Mouse (Mus musculus) retina, embryonic 14.5 days (tissue): ENCODE results near the gene Kdm4c.
"Not testable (repeated sequence)": the region's sequence is repeated elsewhere in the genome, so short reads cannot be mapped to it uniquely, and the experiment has no call there.

Experiments used
- DNase-seq: peaks from one replicate; pipeline ENCODE4 v3.0.0-alpha.2; 2015; ENCODE audit warnings: low spot score

Gene Kdm4c

DNA sequence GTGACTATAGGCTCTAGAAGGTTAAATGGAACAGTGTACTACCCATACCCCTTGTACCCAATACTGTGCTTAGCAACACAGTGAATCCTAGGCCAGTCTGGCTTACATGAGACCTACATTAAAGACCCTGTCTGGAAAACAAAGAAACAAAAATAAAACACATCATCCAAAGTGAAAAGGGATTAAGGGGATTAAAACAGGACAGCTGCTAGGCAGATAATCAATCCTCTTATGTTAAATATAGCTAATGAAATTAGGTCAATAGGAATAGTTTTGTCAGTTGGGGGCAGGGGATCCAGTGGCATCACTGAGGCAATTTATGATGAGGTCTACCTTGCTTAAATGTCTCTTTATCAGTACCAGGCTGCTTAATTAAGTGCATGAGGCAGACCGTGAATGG is at the start of gene Kdm4c:
Gene Kdm4c, plus strand, starts transcription at position 322 of the 400 bp plus-strand sequence.
- no peak for DNase-seq

DNA sequence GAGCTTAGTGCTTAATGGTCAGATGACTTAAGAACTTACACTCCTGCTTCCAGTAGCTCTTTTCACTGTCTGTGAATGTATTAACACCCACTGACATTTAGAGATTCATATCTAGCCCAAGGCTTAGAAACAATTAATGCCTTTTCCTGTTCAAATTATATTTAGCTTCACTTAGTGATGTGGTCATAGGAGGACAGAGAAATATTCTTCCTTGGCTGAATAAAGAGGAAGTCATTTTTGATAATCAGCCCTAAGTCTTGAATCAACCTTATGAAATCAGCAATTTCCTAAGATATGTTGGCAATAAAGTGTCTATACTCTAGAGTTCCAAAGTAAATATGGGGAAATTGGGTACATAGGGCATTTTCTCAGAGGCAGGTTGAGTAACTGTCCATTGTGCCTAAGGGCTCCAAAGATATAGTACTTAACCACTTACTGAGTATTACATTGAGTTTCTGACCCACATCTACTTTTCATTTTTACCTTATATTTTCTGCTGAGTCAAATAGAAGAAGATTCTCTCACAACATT is 41.0 kb upstream of the Kdm4c start:
- no peak for DNase-seq

DNA sequence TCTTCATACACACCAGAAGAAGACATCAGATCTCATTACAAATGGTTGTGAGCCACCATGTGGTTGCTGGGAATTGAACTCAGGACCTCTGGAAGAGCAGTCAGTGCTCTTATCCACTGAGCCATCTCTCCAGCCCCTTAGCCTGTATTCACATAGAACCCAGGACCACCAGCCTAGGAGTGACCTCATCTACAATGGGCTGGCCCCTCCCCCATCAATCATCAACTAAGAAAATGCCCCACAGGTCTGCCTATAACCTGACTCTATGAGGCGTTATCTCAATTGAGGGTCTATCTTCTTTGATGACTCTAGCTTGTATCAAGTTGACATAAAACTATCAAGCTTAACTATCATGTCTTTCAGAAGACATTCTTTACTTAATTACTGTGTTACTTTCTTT is 20.5 kb upstream of the Kdm4c start:
- DNase-seq, result not testable (repeated sequence)

DNA sequence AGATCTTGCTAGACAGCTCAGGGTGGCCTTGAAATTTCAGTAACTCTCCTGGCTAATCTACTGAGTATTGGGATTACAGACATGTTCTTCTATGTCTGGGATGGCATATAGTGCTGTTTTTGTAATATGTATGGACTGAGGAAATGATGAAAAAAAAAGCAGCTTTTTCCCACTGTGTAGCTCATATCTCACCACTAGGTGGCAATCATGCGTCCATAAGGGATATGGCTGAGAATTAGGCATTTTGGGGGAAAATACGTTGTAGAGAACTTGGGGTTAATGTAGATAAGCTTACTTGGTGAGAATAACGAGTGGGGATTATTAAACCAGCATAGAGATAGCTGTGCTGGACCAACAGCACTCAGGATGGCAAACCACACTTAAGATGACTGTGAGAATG is 19.9 kb upstream of the Kdm4c start:
- peak; percentile 50 for DNase-seq

DNA sequence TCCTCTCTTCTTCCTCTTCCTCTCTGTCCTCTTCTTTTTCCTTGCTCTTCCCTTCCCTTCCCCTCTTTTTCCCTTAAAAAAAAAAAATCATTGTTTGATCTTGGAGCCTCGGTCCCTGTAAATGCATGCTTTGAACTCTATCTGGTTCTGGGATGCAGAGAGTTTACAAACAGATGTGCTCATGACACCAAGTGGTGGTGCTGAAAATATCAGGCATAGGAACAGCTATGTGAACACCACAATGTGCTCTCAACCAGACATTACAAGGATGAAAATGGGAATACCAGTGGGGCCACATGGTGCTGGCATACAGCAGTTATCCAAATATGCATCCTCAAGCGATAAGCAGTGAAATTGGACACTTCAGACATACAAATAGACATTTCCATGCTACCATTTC is 18.1 kb upstream of the Kdm4c start:
- no peak for DNase-seq

DNA sequence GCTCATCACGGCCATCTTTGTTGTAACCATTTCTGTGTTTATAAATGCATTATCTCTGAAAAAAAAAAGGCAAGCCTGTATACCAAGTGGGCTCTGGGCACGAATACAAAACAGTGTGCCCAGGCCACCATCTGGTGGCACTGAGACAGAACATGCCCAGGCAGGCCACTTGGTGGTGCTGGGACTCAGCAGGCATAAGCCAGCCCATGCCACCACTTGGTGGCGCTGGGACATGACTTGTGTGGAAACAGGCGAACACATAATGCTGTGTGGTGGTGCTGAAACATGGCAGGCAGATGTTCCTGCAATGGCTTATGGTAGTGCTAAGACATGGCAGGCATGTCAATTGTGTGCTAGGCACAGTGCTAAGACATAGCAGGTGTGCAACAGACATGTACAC is 11.3 kb upstream of the Kdm4c start:
- DNase-seq, result peak; percentile 24

DNA sequence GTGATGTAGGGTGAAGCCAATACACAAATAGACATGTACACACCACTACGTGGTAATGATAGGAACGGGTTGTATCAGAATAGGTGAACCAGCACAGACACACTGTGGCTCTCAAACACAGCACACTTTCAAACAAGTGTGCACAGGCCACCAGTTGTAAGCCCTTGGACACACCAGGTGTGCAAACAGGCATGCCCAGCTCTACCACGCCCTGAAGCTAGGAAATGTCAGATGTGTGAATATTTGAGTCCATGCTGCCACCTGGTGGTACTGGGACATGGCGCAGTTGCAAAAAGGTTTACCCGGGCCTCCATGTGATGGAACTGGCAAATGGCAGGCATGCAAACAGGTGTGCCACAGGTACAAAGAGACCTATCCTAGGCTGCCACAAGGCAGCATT is 10.9 kb upstream of the Kdm4c start:
- DNase-seq, result peak; percentile 71

DNA sequence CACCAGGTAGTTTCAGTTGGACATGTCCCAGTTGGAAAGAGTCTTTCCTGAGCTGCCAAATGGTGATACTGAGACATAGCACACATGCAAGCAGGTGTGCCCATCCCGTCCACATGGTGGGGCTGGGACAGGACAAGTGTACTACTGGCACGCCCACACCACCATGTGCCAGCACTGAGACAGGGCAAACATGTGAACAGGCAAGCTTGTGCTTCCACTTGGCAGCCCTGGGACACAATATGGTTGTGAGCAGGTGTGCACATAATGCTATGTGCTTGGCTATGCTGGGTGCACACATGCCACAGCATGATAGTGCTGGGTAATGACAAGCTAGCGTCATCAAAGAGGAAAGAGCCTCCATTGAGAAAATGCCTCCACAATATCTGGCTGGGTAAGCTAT is 8.8 kb upstream of the Kdm4c start:
- DNase-seq, result no peak

DNA sequence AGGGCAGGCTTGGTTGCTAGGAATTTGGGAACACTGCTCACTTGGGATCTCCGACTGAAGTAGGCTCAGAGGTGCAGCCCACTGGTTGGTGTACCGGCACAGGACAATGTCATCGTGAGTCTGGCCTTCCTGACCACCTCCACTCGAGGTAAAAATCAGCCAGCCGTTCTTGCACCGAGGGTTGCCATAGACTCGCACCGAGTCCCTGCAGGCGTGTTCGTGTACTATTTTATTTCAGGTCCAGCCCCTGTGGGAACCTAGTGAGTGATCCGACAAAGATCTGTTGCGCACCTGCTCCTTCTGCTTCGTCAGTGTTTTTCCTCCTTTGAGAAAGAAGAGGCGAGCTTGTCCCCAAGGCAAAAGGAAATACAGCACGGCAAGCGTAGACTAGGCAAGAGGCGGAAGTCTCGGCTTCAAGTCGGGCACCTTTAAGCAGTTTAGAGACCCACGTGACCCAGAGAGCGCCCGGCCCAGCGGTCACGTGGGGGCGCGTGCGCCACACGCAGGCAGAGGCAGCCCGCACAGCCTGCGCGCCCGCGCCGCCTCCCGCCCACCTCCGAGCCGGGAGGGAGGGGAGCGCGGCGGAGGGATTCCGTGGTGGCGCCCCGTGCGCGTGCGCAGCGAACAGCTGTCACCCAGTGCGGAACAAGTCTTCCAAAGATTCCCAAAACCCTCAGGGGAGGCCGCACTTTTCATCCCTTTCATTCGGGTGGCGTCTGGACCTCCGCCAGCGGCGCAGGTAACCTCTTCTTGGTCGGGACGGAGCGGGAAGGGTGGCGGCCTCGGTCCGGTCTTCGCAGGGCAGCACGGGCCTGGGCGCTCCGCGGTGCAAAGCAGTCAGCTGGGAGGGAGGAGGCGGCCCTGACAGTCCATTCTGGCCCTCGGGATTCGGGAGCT is 9.3 kb downstream of the Kdm4c start:
- peak; percentile 96 for DNase-seq

DNA sequence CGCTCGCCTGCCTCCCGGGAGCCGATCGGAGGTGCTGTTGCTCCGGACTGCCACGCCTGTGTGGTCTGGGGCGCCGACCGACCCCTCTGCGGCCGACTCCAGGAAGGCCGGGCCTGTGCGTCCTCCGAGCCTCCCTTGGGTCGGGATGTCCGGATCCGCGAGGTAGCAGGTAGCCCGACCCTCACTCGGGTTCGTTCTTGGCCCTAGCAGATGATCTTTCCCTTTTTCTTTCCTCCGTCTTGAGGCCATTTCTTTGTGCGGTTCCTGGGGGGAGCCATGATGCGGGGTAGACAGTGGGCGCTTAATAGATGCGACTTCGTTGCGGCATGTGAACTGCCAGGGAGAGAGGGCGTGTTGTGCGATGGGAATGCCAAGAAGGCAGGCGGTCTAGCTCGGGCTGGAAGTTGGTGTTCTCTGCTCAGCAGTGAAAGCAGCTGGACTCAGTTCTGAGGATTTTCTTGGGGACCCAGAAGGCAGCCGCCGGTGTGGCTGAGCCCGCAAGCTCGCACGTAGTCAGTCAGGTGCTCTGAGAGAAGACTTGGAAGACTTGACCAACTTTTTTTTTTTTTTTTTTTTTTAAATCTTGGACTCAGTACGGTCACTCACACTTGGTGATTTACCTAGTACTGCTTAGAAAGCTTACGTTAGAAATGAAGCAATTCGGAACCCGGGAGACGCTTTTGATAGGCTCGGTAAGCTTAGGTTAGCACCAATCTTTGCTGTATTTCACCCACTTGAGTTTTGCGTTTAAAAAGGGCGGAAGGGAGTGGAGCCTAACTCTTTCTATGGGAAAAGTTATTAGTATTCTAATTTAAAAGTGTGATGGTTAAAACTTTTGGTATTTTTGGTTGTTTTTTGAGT is 10.2 kb downstream of the Kdm4c start:
- no peak for DNase-seq

DNA sequence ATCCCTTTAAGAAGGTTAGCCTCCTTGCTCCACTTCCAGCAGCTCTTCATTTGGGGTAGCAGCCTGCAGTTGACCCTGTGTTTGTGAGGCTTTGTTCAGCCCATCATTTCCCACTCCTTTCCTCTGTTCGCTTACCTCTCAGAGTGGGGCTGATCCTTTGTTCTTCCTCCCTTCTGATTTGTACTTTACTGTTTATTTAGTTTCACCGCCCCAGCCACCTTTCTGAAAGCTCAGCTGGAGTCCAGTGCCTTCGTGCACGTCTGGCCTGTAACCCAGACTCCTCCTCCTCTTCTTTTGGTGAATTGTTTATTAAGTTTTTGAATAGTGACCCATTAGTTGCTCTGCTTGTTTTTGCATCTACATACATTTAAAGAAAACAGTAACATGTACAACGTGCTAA is 15.6 kb downstream of the Kdm4c start:
- DNase-seq, result no peak

DNA sequence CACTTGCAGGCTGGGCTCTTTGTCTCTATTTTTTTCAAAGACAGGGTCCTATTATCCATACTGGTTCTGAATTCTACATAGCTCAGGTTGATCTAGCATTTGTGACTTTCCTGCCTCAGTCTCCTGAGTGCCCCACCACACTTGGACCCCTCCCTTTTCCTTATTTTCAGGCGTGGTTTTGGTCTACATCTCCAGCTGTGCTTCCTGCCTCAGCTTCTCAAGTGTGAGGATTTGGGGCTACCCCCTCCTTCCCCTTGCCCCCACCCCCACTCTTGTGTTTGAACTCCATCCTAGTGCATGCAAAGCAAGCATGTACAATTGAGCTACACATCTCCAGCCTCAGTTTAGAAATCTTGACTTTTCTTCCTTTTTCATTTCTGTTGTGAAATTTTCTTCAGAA is 16.2 kb downstream of the Kdm4c start:
- no peak for DNase-seq

DNA sequence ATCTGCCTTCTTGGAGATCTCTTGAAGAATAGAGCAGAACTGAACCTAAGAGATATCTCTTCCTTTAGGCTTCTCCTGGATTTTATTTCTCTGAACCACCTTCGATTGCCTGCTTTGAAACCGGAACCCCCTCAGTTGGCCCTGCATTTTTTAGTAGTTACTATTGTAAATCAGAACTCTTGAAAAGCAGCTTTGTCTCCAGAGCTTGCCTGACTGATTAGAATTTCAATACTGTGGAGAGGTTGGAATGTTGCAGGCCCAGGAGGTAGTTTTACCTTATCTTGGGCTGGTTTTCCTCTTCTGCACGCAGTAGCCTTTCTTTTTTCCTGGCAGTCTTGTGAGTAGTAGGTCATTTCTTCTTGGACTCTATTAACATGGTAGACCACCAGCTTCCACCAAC is 17.0 kb downstream of the Kdm4c start:
- no peak for DNase-seq

DNA sequence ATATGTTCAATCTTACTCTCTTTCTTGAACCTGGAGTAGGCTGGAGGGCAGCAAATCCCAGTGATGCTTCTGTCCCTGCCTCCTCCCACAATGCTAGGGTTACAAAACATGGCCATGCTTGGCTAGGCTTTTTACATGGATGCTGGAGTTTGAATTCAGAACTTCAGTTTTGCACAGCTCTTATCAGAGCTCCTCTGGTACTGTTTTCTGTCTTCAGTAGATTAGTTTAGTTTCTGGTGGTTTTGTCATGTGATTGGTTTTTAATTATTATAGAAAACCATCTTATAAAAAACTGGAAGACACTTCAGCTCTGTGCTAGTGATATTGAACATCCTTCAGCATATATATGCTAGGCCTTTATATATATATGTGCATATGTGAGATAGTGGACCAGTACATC is 19.6 kb downstream of the Kdm4c start:
- no peak for DNase-seq

DNA sequence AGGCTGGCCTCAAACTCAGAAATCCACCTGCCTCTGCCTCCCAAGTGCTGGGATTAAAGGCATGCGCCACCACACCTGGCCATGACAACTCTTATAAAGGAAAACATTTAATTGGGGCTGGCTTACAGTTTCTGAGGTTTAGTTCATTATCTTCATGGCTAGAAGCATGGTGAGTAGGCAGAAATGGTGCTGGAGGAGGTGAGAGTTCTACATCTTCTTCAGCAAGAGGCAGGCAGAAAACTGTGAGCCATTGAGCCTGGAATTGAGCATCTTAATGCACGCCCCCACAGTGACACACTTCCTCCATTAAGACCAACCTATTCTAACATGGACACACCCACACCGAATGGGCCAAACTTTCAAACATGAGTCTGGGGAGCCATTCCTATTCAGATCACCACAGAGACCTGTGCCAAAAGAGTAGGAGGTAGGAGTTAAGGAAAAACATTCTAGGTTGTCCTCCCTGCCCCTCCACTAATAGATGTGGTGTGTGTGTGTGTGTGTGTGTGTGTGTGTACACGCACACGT is 22.2 kb downstream of the Kdm4c start:
- no peak for DNase-seq

DNA sequence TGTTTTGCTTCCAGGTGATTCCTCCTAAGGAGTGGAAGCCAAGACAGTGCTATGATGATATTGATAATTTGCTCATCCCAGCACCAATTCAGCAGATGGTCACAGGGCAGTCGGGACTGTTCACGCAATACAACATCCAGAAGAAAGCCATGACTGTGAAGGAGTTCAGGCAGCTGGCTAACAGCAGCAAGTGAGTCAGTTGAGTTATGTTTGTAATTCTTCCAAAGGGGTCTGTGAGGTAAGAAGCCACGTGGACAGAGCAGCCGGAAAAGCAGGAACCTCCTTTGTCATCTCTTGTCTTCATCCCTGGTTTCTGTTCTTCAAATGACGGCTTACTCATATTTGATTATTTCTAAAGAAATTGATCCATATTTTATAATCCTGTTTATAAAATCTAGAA is 28.9 kb downstream of the Kdm4c start:
- DNase-seq, result no peak

DNA sequence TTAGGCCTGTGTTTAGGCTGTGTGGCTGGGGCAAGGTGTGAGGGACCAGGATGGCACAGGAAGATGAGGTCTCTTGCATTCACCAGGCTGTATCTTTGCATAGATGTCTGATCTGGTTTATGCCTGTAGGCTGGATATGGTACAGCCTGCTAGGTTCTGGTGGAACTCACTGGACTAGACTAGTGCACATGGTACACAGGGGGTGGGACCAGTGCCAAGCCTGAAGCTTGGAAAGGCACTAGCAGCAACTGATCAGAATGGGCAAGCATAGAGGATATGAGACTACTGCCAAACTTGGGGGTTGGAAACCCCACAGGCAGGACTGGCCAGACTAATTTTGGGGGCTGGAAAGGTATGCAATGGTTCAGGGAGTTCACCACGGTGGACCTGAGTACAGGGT is 35.2 kb downstream of the Kdm4c start:
- DNase-seq, result no peak

DNA sequence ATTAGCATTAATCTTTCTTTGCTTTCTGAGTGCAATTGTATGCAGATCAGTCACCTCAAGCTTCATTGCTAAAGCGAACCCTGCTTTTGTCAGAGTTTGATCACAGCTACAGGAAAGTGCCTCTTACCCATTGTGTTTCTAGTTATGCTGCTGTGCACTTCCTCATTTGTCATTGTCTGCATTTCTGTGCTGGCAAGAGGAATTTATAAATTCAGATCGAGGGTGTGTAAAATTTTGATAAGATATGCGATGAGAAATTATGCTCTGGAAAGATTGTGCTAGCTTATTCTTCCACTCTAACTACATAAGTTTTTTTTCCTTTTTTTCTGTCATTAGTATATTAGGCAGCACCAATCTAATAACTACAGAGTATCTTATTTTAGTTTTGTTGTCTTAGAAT is 37.9 kb downstream of the Kdm4c start:
- no peak for DNase-seq

DNA sequence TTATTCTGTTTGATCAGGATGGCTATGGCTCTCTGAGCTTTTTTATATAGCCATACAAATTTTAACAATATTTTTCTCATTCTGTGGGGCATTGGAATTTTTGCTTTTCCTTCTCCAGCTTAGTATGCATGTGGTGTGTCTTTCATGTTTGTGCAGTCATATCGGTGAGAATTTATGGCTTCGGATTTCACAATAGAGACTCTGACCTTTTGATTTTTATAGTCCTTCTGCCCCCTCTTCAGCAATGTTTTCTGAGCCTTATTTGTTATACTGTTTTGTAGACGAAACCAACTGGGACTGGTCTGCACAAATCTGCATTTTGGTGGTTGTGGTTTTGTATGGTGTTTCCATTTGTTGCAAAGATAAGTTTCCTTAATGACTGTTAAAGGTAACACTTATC is 45.6 kb downstream of the Kdm4c start:
- DNase-seq, result no peak

DNA sequence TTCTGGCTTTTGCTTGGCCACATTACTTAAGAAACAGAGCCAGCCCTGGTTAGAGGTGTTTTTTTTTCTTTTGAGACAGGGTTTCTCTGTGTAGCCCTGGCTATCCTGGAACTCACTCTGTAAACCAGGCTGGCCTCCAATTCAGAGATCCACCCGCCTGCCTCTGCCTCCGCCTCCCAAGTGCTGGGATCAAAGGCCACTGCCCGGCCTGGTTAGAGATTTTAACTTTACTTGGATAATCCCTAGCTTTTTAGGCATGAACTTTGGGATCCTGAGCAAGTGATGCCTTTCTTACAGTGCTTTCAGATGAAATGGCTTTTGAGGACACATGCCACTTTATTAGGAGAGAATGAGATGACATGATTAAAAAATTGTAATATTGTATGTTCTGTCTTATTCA is 52.4 kb downstream of the Kdm4c start:
- no peak for DNase-seq

DNA sequence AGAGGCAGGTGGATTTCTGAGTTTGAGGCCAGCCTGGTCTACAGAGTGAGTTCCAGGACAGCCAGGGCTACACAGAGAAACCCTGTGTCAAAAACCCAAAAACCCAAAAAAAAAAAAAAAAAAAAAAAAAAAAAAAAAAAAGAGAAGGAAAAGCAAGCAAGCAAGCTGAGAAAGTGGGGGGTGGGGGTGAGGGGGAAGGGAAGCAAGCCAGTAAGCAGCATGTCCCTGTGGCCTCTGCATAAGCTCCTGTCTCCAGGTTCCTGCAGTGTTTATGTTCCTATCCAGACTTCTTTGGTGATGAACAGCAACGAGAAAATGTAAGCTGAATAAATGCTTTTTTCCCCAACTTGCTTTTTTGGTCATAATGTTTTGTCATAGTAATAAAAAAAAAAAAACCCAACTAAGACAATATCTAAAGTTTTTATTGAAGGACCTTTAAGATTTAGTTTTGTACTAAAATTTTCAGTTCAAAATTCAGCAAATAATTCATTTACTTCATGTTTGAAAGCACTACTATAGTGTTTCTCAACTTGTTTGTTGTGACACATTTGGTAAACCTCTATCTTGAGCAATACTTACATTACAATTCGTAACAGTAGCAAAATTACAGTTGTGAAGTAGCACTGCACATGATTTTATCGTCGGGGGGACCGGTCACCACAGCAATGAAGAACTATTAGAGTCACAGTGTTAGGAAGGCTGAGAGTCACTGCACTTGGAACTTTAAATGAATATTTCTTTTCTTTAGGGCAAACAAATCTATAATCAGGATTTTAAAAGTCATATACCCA is 63.2 kb downstream of the Kdm4c start:
- no peak for DNase-seq

DNA sequence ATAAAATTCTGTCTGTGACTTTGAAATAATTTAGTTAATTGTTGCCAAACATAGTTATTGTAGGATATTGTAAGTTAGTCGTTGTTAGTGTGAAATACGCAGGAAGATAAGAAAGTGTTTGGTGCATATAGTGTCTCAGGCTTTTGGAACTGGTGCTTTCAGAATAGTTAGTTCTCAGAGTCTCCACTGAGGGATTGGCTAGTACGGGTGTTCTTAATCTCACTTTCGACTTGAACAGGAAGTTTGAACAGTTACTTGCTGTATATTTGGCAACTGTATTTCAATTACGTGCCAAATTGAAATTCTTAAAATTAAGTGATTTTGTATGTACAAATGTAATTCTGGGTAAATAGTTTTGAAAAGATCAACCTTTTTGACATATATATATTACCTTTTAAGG is 68.8 kb downstream of the Kdm4c start:
- no peak for DNase-seq
